Mouse (Mus musculus): Measurements from ENCODE around the gene Fuca1.

Fuca1 gene

DNA sequence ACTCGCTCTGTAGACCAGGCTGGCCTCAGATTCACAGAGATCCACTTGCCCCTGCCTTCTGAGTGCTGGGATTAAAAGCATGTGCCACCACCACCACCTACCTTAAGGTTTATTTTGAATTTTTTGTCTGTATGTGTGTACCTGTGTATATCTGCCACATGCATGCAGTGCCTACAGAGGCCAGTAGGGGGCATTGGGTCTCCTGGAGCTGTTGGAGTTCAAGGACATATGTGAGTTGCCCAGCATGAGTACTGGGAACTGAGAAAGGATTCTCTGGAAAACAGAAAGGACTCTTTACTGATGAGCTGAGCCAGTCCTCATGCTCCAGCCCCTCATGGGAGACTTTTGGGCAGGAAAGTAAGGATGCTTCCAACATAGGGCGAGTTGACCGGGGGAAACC, 31.0 kb downstream of the Fuca1 start:
- no peak for DNase-seq (ENCODE audit: low spot score in 2 of 2)

DNA sequence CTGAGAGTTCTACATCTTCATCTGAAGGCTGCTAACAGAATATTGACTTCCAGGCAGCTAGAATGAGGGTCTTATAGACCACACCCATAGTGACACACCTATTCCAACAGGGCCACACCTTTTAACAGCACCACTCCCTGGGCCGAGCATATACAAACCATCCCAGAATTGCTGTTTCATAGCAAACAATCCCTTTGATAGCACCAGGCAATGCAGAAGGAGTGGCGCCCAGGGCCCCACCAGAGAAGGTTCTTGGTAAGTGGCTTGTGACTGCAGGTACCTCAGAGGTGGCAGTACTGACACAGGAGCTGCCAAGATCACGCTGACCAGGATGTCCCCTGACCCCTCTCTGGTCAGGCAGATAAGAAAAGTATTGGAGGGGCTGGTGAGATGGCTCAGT, 32.6 kb downstream of the Fuca1 start:
- no peak for DNase-seq (ENCODE audit: low spot score in 2 of 2)

- DNase-seq (ENCODE audit: low spot score in 2 of 2), result peak in 1 of 2 experiments; percentile 61
These were observed 33.7 kb downstream of the Fuca1 start for GRCm38 (mm10) chr4:135954241-135954640.

- DNase-seq (ENCODE audit: low spot score in 2 of 2), result no peak
These were observed 35.4 kb downstream of the Fuca1 start for GRCm38 (mm10) chr4:135955886-135956285.

- no peak for DNase-seq (ENCODE audit: low spot score in 2 of 2)
These were observed 37.8 kb downstream of the Fuca1 start for GRCm38 (mm10) chr4:135958354-135958753.

GRCm38 (mm10) chr4:135960717-135961116, 40.2 kb downstream of the Fuca1 start:
- DNase-seq (ENCODE audit: low spot score in 2 of 2), result peak in 1 of 2 experiments; percentile 68

DNA sequence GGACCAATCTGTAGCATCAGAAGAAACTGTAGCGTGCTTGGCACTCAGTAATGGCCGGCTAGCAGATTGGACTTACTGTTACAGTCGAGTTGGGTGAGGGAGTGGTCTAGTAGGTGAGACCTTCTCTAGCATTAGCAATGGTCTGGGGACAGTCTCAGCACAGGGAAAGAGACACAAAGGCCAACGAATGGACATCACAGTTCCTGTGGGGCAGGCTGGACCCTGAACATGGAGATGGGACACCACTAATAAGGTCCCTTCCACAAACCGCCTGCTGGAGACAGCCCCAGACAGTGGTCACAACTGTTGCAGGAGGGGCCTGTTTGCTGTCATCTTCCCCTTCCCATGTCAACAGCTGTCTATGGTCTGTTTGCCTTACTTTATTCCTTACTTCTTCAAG, 41.2 kb downstream of the Fuca1 start:
- DNase-seq (ENCODE audit: low spot score in 2 of 2), result no peak

DNA sequence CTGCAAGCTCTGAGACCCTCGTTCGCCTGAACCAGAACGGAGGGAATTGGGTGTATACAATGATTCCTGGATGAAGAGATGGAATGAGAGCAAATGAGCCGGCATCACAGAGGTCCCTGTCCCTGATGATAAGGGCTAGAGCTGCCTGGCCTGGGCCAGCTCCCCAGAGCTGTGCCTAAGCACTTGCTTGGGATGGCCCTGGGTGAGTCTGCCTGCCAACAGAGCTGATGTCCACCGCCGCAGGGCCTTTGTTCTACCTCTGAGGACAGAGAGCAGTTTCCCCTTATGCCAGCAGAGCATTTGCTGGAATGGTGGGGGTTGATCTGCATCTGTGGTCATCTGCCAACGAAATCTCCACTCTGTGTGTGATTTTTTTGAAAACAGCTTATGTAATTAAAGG, 41.7 kb downstream of the Fuca1 start:
- no peak for DNase-seq (ENCODE audit: low spot score in 2 of 2)

DNA sequence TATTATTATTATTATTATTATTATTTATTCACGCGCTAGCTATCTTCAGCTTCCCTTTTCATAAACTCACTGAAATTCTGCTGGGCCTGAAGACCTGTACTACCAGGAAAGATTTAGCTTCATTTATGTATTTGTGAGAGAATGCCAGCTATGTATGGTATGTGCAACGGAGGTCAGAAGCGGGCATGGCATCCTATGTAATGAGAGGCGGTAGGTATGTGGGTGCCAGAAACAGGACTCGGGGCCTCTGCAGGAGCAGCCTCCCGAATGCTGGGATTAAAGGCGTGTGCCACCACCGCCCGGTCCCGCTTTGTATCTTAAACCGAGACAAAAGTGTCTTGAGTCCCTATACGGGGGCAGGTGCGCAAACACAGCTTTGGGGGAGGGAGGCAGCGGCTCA, 42.4 kb downstream of the Fuca1 start:
- no peak for DNase-seq (ENCODE audit: low spot score in 2 of 2)

DNA sequence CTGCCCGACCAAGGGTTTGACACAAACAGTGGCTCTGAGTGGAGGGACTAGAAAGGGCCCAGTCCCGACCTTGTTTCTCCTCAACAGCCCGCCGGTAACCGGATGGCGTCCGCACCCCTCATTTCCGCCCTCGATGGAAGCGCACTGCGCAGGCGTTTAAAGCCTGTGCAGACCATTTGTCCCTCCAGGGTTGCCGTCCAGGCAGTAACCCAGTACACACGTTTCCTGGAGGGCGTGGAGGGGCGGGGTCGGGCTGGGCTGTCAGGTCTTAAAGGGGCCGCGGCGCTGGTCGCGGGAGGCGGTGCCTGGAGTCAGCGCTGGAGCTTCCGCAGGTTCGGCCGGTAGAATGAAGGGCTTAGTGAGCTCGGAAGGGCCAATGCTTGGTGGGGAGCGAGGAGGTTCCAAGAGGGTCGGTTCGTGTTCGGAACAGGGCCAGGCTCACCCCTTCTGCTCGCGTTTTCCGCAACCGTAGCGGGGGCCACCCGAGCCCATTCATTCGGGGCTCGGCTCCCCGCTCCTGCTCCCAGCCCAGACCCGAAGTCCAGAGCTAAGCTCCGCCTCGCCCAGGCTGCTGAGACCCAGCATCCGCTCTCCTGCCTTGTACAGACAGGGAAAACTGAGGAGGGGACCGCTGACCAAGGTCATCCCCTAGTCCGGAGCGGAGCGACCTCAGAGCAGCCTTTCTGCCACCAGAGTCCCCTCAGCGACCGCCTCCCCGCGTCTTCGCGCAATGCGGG, 43.1 kb downstream of the Fuca1 start, which contains the start of gene Gale:
Gale (plus strand) TSS at position 271 of the 737 bp plus-strand sequence.
- DNase-seq (ENCODE audit: low spot score in 2 of 2), result peak; percentile 94 to 95

DNA sequence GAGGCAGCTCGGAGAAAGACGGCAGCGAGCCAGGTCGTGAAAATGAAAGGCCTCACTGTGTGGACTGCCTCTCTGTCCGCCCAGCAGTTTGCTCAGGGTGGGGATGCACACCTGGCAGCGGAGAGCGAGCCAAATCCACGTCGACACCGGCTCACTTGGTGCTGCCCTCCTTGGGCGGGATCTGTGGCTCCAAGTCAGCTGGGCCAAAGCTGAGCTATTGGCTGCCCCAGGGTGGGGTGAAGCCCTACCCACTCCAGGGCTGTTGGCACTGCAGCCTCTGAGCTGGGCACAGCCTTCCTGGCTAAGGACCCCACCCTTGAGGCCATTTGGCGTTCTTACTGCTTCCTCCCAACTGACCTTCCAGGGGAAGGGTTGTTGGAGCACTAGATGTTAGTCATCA, 43.9 kb downstream of the Fuca1 start:
- peak; percentile 39 to 53 for DNase-seq (ENCODE audit: low spot score in 2 of 2)

DNA sequence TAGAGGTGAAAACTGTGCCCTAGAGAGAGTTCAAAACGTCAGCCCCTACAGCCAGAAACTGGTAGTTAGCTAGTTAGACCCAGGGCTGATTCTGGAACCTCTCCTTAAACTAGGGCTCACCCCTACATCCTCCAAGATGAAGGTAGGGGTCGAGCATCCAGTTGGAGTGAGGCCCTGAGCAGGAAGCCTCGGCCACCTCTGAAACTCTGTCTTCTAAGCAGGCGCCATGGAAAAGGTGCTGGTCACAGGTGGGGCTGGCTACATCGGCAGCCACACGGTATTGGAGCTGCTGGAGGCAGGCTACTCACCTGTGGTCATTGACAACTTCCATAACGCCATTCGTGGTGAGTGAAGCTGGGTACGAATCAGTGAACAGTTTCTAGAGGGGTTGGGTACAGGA, 44.6 kb downstream of the Fuca1 start:
- DNase-seq (ENCODE audit: low spot score in 2 of 2), result no peak

DNA sequence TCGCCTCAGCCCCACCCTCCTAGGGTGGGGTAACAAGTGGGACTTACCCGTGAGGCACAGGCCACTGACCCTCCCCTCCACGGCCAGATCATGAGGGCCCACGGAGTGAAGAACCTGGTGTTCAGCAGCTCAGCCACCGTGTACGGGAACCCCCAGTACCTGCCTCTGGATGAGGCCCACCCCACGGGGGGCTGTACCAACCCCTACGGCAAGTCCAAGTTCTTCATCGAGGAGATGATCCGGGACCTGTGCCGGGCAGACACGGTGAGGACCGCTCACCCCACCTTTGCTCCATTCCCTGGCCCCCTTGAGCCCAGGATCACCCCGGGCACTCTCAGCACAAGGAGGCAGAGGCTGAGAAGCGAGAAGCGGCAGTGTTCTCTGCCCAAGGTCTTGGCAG, 45.7 kb downstream of the Fuca1 start:
- no peak for DNase-seq (ENCODE audit: low spot score in 2 of 2)

GRCm38 (mm10) chr4:135967086-135967760, 46.7 kb downstream of the Fuca1 start:
- no peak for DNase-seq (ENCODE audit: low spot score in 2 of 2)

DNA sequence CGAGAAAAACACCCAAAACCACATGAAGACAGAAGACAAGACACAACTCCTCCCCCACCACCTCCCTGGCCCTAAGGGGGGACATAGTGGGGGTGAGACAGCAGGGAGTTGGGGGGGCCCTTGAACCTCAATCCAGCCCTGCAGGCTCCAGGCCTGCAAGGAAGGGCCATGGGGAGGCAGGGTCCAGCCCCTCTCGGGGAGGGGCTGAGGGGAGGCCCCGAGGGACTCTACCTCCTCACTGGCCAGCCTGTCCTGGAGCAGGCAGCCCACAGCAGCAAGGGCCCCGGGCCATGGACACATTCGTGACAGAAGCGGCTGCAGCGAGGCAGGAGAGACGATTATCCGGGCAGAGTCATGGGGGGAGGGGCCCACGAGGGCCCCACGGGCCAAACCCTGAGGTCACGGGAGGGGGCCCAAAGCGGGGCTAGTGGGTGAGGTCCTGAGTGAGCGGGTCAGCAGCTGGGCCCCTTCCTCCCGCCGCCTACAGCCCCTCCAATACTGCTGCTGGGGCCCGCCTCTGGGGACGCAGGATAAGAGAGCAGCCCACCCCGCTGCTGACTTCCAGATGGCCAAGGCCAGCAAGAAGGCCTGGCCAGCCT, 47.8 kb downstream of the Fuca1 start:
- no peak for DNase-seq (ENCODE audit: low spot score in 2 of 2)

DNA sequence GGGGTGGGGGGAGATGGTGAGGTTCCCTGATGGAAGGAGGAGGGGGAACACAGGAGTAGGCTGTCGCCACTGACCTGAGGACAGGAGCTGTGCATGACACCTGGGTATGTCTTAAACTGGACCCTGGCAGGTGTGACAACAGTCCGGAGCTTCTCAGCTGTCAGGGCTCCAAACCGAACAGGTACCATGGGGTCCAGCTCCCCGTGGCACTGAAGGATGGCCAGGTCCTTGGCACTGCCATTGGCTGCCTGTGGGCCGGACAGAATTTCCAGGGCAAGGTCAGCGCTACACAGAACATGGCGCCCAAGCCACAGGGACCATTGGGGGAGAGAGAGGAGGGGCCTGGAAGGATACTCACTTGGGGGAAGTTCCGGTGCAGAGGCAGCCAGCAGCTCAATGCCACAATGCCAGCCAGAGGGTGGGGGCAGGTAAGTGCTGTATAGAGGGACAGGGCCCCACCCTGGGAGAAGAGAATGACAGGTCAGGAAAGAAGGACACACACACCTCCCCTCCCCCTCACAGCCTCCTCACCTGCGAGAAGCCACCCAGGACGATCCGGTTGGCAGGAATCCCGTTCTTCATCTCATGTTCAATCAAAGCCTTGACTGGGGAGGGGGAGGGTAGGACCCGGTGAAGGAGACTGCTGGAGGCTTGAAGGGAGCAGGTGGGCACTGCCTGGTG, 48.7 kb downstream of the Fuca1 start:
- DNase-seq (ENCODE audit: low spot score in 2 of 2), result no peak

- DNase-seq (ENCODE audit: low spot score in 2 of 2), result no peak
These were observed 50.0 kb downstream of the Fuca1 start for GRCm38 (mm10) chr4:135970585-135970984.

- DNase-seq (ENCODE audit: low spot score in 2 of 2), result no peak
These were observed 51.4 kb downstream of the Fuca1 start for GRCm38 (mm10) chr4:135971805-135972555.

- DNase-seq (ENCODE audit: low spot score in 2 of 2), result peak; percentile 90 to 91
These were observed 52.0 kb downstream of the Fuca1 start, which contains the start of gene Lypla2 for GRCm38 (mm10) chr4:135972556-135972906. TSS of gene Lypla2 (minus strand) at chr4:135972626.

DNA sequence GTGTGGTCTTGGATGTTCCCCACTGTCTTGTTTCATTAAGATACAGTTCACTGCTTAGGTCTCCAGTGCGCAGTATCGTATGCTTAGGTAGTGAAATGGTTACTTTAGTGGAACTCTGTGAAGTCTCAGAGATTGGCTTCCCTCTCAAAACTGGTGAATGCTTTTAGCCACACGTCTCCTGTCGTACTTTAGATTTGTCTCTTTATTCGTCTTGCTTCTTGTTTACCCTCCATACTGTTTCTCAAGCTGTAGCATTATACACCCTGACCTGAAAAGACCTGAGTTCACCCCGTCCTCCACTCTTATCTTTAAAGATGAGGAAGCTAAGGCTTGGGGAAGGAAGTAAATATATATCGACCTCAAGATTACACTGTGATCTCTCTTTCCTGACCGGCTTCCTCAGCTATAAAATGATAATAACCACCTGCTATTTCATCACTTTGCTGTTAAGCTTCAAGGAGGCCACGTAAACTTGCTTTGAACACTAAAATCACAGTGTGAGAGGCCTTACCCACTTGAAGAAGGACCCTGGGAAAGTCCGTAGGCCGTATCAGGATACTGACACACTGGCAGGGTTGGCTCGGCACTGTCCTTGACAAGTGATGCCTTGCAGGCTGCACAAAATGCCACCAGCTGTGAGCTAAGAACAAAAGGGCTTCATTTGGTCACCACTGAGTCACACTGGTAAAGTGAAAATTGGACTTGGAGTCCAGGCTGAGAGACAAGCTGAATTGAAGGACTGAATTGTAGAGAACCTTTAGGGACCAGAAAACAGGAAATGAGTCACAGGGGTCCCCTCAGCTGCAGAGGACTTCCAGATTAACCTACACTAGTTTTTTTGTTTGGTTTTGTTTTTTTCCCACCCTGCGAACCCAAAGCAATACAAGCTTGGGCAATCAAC, 52.6 kb downstream of the Fuca1 start:
- DNase-seq (ENCODE audit: low spot score in 2 of 2), result no peak

DNA sequence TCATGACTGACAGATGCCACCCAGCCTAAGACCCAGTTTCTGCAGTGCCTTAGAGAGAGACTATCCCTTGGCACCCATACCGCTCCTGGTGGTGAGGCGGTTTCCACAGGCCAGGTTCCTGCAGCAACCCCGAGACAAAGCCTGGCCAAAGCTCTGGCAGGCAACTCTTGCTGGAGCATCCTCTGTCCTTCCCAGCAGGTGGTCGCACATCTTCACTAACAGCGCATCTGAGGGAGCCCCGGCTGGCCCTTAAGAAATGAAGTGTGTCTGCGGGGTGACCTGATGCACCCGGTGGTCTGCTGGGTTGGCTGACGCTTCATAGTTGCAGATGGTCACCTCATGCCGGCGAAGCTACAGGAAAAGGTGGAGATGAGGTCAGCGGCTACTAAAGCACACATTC, 55.6 kb downstream of the Fuca1 start:
- DNase-seq (ENCODE audit: low spot score in 2 of 2), result no peak
